Mouse (Mus musculus) lung, postnatal 0 days (tissue): ENCODE measurements around the gene Rab11a. TPM values are rescaled to one million over a fixed set of nuclear protein-coding genes. Genes with fewer than 3 reads are reported as not detected.
A peak's percentile ranks its signal among the peaks of the same experiment; 100 is the strongest.
"Not testable (repeated sequence)": the region's sequence is repeated elsewhere in the genome, so short reads cannot be mapped to it uniquely, and the experiment has no call there.

Experiments
- ATAC-seq: fragments of 200-750 bp; cut with Nextera tagmentation; 2 replicates; pipeline ENCODE4 v1.8.0; 2017; ENCODE audit warnings: moderate library complexity
- DNase-seq: peaks from one replicate; pipeline ENCODE4 v3.0.0-alpha.2; 2016; ENCODE audit warnings: low spot score
- H3K27ac ChIP-seq: fragments of 300-500 bp; sonication (generic); 2 replicates; pipeline ENCODE4 v1.5.1; 2014; ENCODE audit warnings: antibody characterized with exemption, mild to moderate bottlenecking, low read length, mixed read lengths
- H3K27me3 ChIP-seq: fragments of 300-500 bp; sonication (generic); replicated peaks from 2 replicates; pipeline ENCODE4 v1.6.1; 2014; ENCODE audit warnings: low read length, mixed read lengths; ENCODE audit not compliant: insufficient read depth
- H3K36me3 ChIP-seq: fragments of 300-500 bp; sonication (generic); 2 replicates; pipeline ENCODE4 v1.6.1; 2014; ENCODE audit warnings: low read length, mixed read lengths; ENCODE audit not compliant: insufficient read depth
- H3K4me1 ChIP-seq: fragments of 300-500 bp; sonication (generic); 2 replicates; pipeline ENCODE4 v1.6.1; 2014; ENCODE audit warnings: antibody characterized with exemption, low read depth, low read length, mixed read lengths; ENCODE audit not compliant: insufficient read depth
- H3K4me2 ChIP-seq: fragments of 300-500 bp; sonication (generic); replicated peaks from 2 replicates; pipeline ENCODE4 v1.6.1; 2014; ENCODE audit warnings: low read depth, mild to moderate bottlenecking, low read length, moderate library complexity, mixed read lengths
- H3K4me3 ChIP-seq: fragments of 300-500 bp; sonication (generic); 2 replicates; pipeline ENCODE4 v1.5.1; 2014; ENCODE audit warnings: low read depth, low read length
- H3K9ac ChIP-seq: fragments of 300-500 bp; sonication (generic); replicated peaks from 2 replicates; pipeline ENCODE4 v1.6.1; 2014; ENCODE audit warnings: low read depth, mild to moderate bottlenecking
- H3K9me3 ChIP-seq: fragments of 300-500 bp; sonication (generic); 2 replicates; pipeline ENCODE4 v1.6.1; 2016; ENCODE audit warnings: low read length, mixed read lengths
- CTCF ChIP-seq: IDR thresholded peaks from 2 replicates; pipeline ENCODE4 v1.5.1; 2016; ENCODE audit warnings: antibody characterized with exemption, mild to moderate bottlenecking
- EP300 ChIP-seq: IDR thresholded peaks from 2 replicates; pipeline ENCODE4 v1.6.1; 2016; ENCODE audit warnings: antibody characterized with exemption, mild to moderate bottlenecking, control low read depth
- WGBS: fragments of 180-500 bp; shearing (Covaris S2); extraction: QIAGEN DNeasy Blood & Tissue Kit; methylation state at CpG from one replicate; pipeline ENCODE4 v1.1.7; 2014; 5-methylcytosine and 5-hydroxymethylcytosine counted together
- polyA plus RNA-seq: library from polyadenylated mRNA; unstranded; fragments of >200 nt; fragmentation: Nextera tagmentation; extraction: Ambion mirVana; gene quantifications from 2 replicates; pipeline ENCODE4 v1.2.1, GENCODE M21; 2015

Gene Rab11a
- polyA plus RNA-seq, 1 experiment from 2014 or later, result 674 TPM

DNA sequence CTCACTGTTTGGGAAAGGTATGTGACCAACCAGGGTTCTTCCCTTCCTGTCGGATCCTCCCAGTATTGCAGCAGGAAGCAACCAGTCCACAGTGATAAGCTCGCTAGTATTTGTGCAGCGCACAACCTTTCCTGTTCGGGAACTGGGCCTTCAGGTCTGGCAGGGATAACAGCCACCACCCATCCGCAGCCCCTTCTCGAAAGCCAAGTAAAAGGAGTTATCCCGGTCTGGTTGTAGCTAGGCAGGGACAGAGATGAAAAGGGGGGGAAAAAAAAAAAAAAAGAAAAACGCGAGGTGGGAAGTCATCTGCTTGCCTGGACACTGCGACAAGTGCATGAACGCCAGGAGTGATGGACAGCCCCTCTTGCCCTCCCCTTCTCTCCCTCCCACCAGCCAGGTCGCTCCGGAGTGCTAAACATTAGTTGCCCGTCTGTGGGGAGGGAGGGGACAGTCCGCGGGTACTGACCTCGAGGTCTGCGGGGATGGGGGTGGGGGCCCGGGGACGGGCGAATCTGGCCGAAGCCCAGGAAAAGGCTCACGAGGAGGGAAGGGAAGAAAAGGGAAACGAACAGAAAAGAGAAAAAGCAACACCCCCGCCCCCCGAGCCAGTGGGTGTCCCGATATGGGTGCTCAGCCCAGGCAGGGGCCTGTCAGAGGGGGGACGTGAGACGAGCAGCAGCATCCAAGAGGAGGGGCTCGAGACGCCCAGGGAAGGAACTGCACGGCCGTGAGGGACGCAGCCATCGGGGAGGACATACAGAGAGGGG lies 736 bp downstream of the Rab11a start:
- no peaks in the 10 kb centered on the region for H3K9me3 ChIP-seq

DNA sequence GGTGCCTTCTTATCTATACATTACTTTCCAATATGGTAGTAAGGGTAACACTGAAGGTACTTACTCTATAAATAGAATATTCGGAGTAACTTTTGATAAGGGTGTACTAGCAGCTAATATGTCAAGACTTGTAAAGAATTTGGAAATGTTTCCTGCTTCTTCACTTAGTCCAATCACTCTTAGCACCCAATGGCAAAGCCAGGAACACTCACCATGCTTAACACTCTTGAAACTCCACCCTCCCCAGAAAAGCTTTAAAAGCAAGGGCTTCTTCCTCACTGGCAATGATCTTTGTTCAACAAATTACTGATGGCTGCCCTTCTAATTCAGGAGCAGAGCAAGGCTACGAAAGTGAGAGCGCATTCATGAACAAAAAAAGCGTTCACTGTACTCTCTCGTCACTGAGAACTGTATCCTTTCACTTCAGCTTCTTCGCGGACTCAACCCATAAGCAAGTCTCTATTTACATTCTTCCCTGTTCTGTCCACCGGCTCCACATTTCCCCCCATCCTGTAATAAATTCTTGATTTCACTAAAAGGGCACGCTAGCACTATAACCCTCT lies 1.4 kb downstream of the Rab11a start:
- Histone ChIP-seq H3K4me3 (peak overlapping the region; percentile 89), H3K9me3 (no peaks in the 10 kb centered on the region), H3K4me1 (no peaks in the 10 kb centered on the region), H3K27me3 (no peaks in the 10 kb centered on the region), H3K27ac (peak overlapping the region; percentile 98), H3K9ac (peak overlapping the region; percentile 94; the same call in 1 of the 2 replicates), H3K36me3 (no peaks in the 10 kb centered on the region), H3K4me2 (peak overlapping the region; percentile 62)
- 3% methylated on average over 9 of the region's 9 CpGs for WGBS
- ATAC-seq, result no peak
- TF ChIP-seq EP300 (no peak), CTCF (no peak)
- peak; percentile 47 for DNase-seq

More for the DNA sequence above, 736 bp downstream of the Rab11a start:
- TF ChIP-seq CTCF (peak; percentile 58), EP300 (peak; percentile 88)
- Histone ChIP-seq H3K27me3 (no peaks in the 10 kb centered on the region), H3K4me1 (no peaks in the 10 kb centered on the region), H3K4me2 (peak overlapping the region; percentile 62), H3K4me3 (peak overlapping the region; percentile 89), H3K36me3 (no peaks in the 10 kb centered on the region), H3K9ac (peak overlapping the region; percentile 94), H3K27ac (peak overlapping the region; percentile 98)
- peak; percentile 68 for ATAC-seq
- peak; percentile 90 for DNase-seq
- 2% methylated on average over 33 of the region's 35 CpGs for whole genome bisulfite sequencing

DNA sequence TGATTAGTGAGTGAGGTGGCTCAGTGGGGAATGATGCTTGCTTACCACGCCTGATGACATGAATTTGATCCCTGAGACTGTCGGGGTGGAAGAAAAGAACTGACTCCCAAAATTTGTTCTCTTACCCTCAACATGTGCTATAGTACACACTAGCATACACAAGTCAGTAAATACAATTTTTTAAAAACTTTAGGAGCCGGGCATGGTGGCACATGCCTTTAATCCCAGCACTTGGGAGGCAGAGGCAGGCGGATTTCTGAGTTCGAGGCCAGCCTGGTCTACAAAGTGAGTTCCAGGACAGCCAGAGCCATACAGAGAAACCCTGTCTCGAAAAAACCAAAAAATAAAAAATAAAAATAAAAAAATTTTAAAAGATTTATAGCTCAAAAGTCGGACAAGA lies 2.6 kb downstream of the Rab11a start:
- H3K4me2 ChIP-seq, DNase-seq, H3K9ac ChIP-seq, H3K27me3 ChIP-seq, H3K4me3 ChIP-seq, H3K4me1 ChIP-seq, H3K27ac ChIP-seq, ATAC-seq, H3K36me3 ChIP-seq, H3K9me3 ChIP-seq: not testable (repeated sequence)
- WGBS, result 89% methylated on average over 7 of the region's 7 CpGs

DNA sequence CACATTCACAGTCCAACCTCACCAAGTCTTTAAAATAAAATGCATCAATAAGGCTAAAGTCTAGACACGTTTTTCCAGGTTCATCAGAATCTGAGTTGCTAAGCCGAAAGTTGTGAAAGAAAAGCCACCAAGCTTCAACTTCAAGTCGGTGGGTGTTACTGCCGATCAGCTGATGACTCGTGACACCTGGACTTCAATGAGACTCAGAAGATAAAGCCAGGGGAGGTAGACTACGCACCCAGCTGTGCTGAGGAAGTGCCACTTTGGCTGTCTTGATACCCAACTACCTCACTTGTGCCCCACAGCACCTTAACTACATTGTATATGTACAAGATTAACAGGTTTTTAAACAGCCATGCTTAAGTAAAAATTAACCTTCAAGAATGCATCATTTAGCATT lies 3.4 kb downstream of the Rab11a start:
- no peaks in the 10 kb centered on the region for H3K4me1 ChIP-seq
- no peak for TF ChIP-seq CTCF
- TF ChIP-seq EP300, result no peak
- no peak overlapping the region for H3K27ac ChIP-seq
- H3K27me3 ChIP-seq, result no peaks in the 10 kb centered on the region
- no peak overlapping the region for H3K4me2 ChIP-seq
- H3K9ac ChIP-seq, result no peak overlapping the region
- ATAC-seq (no peak), DNase-seq (no peak)
- H3K36me3 ChIP-seq, result no peaks in the 10 kb centered on the region
- H3K4me3 ChIP-seq, result no peak overlapping the region
- 63% methylated on average over 6 of the region's 6 CpGs for WGBS
- H3K9me3 ChIP-seq, result no peaks in the 10 kb centered on the region

DNA sequence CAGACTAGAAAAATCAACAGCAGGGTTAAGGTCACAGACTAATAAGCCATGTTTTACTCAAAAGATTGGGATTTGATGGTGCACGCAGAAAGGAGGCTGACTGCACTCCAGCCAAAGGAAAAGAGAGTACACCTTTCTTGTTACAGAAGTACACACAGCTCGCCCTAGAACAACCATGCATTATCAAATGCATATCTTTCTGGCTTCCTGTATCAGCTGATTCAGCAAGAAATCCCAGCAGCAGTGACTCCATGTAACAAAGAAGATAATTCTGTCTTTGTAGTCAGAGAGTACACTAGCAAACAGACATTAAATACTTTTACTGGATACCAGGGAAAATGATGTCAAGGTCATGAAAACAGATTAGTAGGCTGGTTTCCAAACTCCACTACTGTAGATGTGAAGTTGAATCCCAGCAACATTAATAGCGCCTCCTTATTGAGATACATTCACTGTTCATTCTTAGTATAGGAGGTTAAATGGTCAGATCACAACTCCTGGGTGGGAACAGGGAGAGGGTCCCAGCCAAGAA lies 6.5 kb downstream of the Rab11a start:
- ATAC-seq (no peak), DNase-seq (no peak)
- 81% methylated on average over 3 of the region's 3 CpGs for WGBS
- no peak overlapping the region for H3K4me3 ChIP-seq
- H3K9ac ChIP-seq, result no peak overlapping the region
- no peaks in the 10 kb centered on the region for H3K4me1 ChIP-seq
- H3K9me3 ChIP-seq, result no peaks in the 10 kb centered on the region
- H3K27me3 ChIP-seq, result no peaks in the 10 kb centered on the region
- H3K4me2 ChIP-seq, result no peak overlapping the region
- H3K27ac ChIP-seq, result no peak overlapping the region
- peaks cover 8% of the 10 kb centered on the region; the same call in 1 of the 2 replicates for H3K36me3 ChIP-seq
- no peak for TF ChIP-seq EP300
- no peak for TF ChIP-seq CTCF

DNA sequence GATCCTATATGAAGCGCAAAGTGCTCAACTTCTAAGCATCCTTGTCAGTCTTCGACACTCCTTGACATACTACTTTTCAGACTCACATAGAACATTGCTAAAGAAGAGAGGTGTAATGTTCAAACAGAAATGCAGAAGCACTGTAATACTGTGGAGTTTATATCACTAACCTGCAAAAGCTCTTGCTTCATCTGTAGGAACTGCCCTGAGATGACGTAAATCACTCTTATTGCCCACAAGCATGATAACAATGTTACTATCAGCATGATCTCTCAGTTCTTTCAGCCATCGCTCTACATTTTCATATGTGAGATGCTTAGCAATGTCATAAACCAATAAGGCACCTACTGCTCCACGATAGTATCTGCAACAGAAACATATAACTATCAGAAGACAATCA lies 11.1 kb downstream of the Rab11a start:
- Histone ChIP-seq H3K27ac (no peak overlapping the region), H3K27me3 (no peaks in the 10 kb centered on the region), H3K4me1 (no peaks in the 10 kb centered on the region), H3K9me3 (no peaks in the 10 kb centered on the region), H3K4me3 (no peak overlapping the region), H3K4me2 (no peak overlapping the region), H3K36me3 (peaks cover 21% of the 10 kb centered on the region; the same call in 1 of the 2 replicates), H3K9ac (no peak overlapping the region)
- no peak for TF ChIP-seq EP300
- TF ChIP-seq CTCF, result no peak
- no peak for DNase-seq
- ATAC-seq, result no peak
- WGBS, result 91% methylated on average over 5 of the region's 5 CpGs
